Mouse (Mus musculus) heart, embryonic 13.5 days (tissue): ENCODE measurements around the gene Iqce. TPM values are rescaled to one million over a fixed set of nuclear protein-coding genes. Genes with fewer than 3 reads are reported as not detected.

Experiments used
- ATAC-seq: fragments of 200-750 bp; cut with Nextera tagmentation; 2 replicates; pipeline ENCODE4 v1.8.0; 2017; ENCODE audit warnings: moderate TSS enrichment; ENCODE audit not compliant: insufficient number of reproducible peaks, low FRiP score, low TSS enrichment; ENCODE audit errors: extremely low read depth
- H3K27ac ChIP-seq: fragments of 300-500 bp; sonication (generic); replicated peaks from 2 replicates; pipeline ENCODE4 v1.5.1; 2015; ENCODE audit warnings: moderate library complexity, mild to moderate bottlenecking, inconsistent platforms
- H3K27me3 ChIP-seq: fragments of 300-500 bp; sonication (generic); replicated peaks from 2 replicates; pipeline ENCODE4 v1.6.1; 2015; ENCODE audit warnings: mild to moderate bottlenecking, inconsistent platforms
- H3K36me3 ChIP-seq: fragments of 300-500 bp; sonication (generic); 2 replicates; pipeline ENCODE4 v1.6.1; 2015; ENCODE audit warnings: mild to moderate bottlenecking, inconsistent platforms
- H3K4me1 ChIP-seq: fragments of 300-500 bp; sonication (generic); 2 replicates; pipeline ENCODE4 v1.6.1; 2015; ENCODE audit warnings: inconsistent platforms
- H3K4me2 ChIP-seq: fragments of 300-500 bp; sonication (generic); 2 replicates; pipeline ENCODE4 v1.6.1; 2015; ENCODE audit warnings: inconsistent platforms, mild to moderate bottlenecking, moderate library complexity
- H3K4me3 ChIP-seq: fragments of 300-500 bp; sonication (generic); 2 replicates; pipeline ENCODE4 v1.5.1; 2015; ENCODE audit warnings: moderate library complexity, mild to moderate bottlenecking, inconsistent platforms
- H3K9ac ChIP-seq: fragments of 300-500 bp; sonication (generic); 2 replicates; pipeline ENCODE4 v1.6.1; 2015; ENCODE audit warnings: inconsistent platforms, mild to moderate bottlenecking, moderate library complexity
- H3K9me3 ChIP-seq: fragments of 300-500 bp; sonication (generic); 2 replicates; pipeline ENCODE4 v1.6.1; 2016; ENCODE audit warnings: inconsistent platforms
- WGBS: fragments of 180-500 bp; shearing (Covaris S2); methylation state at CpG from one replicate; pipeline ENCODE4 v1.1.7; 2015; ENCODE audit warnings: mixed read lengths; 5-methylcytosine and 5-hydroxymethylcytosine counted together
- polyA plus RNA-seq: library from polyadenylated mRNA; unstranded; fragments of >200 nt; fragmentation: Nextera tagmentation; extraction: Ambion mirVana; gene quantifications from 2 replicates; pipeline ENCODE4 v1.2.1, GENCODE M21; 2015

Gene Iqce
- polyA plus RNA-seq, 1 experiment from 2014 or later: 10.3 TPM

- Histone ChIP-seq H3K9ac (peak overlapping the region; percentile 95), H3K4me1 (peaks cover 84% of the 10 kb centered on the region), H3K4me3 (peak overlapping the region; percentile 75; the same call in 1 of the 2 replicates), H3K27me3 (no peaks in the 10 kb centered on the region), H3K27ac (peak overlapping the region; percentile 96; the same call in 1 of the 2 replicates), H3K4me2 (peak overlapping the region; percentile 87), H3K9me3 (no peaks in the 10 kb centered on the region), H3K36me3 (peaks cover 38% of the 10 kb centered on the region)
- ATAC-seq: no peak
- WGBS: 91% methylated on average over 6 of the region's 6 CpGs
Measured at GRCm38 (mm10) chr5:140646171-140646570, 56.0 kb downstream of the Iqce start.

DNA sequence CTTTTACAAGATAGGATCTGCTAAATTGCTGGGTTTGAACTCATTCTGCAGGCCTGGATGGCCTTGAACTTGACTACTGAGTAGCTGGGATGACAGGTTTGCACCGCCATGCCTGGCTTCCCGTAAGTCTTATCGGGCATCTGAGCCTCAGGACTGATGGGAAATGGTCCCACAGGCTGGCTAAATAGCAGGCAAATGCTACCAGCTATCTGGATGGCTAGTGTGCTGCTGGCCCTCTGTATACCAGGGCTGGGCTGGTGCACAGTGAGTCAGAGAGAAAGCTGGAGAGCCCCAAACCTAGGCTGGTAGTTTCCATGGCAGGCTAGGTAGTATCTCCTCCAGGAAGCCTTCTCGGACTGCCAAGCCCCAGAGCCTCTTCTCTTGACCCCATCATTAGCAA, 56.7 kb downstream of the Iqce start:
- 68% methylated on average over 4 of the region's 4 CpGs for WGBS
- Histone ChIP-seq H3K4me2 (peak overlapping the region; percentile 87), H3K9ac (peak overlapping the region; percentile 95), H3K4me1 (peaks cover 87% of the 10 kb centered on the region), H3K27me3 (no peaks in the 10 kb centered on the region), H3K27ac (peak overlapping the region; percentile 69), H3K4me3 (0 out of 2 replicates have a peak overlapping the region, but pooled peaks have one; percentile 5), H3K36me3 (peaks cover 38% of the 10 kb centered on the region), H3K9me3 (no peaks in the 10 kb centered on the region)
- ATAC-seq: no peak

- H3K4me2 ChIP-seq: peak overlapping the region; percentile 87
Measured at GRCm38 (mm10) chr5:140644702-140645201, 57.4 kb downstream of the Iqce start.

GRCm38 (mm10) chr5:140644263-140644662, 57.9 kb downstream of the Iqce start:
- H3K4me2 ChIP-seq: peak overlapping the region; percentile 87
- H3K27me3 ChIP-seq: no peaks in the 10 kb centered on the region
- peaks cover 48% of the 10 kb centered on the region for H3K36me3 ChIP-seq
- 81% methylated on average over 6 of the region's 6 CpGs for WGBS
- peak overlapping the region; percentile 69; the same call in 1 of the 2 replicates for H3K27ac ChIP-seq
- no peak for ATAC-seq
- no peaks in the 10 kb centered on the region for H3K9me3 ChIP-seq
- peaks cover 88% of the 10 kb centered on the region for H3K4me1 ChIP-seq
- H3K9ac ChIP-seq: no peak overlapping the region
- peak overlapping the region; percentile 5; the same call in 1 of the 2 replicates for H3K4me3 ChIP-seq

More at GRCm38 (mm10) chr5:140644702-140645201, 57.4 kb downstream of the Iqce start:
- H3K9ac ChIP-seq: no peak overlapping the region; the same call in 1 of the 2 replicates
- no peaks in the 10 kb centered on the region for H3K27me3 ChIP-seq
- peaks cover 89% of the 10 kb centered on the region for H3K4me1 ChIP-seq
- peak overlapping the region; percentile 5; the same call in 1 of the 2 replicates for H3K4me3 ChIP-seq
- ATAC-seq: no peak
- peak overlapping the region; percentile 69 for H3K27ac ChIP-seq
- H3K9me3 ChIP-seq: no peaks in the 10 kb centered on the region
- H3K36me3 ChIP-seq: peaks cover 43% of the 10 kb centered on the region
- WGBS: 52% methylated on average over 15 of the region's 15 CpGs

DNA sequence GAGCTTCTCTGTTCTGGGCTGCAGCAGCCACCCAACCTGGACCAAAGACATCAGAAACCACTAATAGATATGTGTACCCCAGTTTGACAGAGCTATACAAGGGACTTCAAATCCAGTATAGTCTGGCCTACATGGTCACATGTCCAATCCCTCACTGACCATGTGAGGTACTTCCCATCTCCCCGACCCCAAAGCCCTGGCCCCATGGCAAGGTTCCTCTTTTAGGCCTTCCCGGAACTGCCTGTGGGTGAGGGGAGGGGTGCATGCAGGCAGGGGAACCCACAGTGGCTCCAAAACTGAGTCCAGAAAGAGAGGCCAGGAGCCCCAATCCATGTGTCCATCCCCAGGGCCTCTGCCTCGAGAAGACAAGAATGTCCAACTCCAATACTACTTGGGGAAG, 60.1 kb downstream of the Iqce start:
- Histone ChIP-seq H3K27ac (peak overlapping the region; percentile 80), H3K27me3 (no peaks in the 10 kb centered on the region), H3K9me3 (no peaks in the 10 kb centered on the region), H3K4me1 (peaks cover 88% of the 10 kb centered on the region), H3K4me3 (no peak overlapping the region), H3K4me2 (peak overlapping the region; percentile 41), H3K9ac (peak overlapping the region; percentile 50), H3K36me3 (peaks cover 67% of the 10 kb centered on the region)
- WGBS: 67% methylated on average over 3 of the region's 3 CpGs
- no peak for ATAC-seq

DNA sequence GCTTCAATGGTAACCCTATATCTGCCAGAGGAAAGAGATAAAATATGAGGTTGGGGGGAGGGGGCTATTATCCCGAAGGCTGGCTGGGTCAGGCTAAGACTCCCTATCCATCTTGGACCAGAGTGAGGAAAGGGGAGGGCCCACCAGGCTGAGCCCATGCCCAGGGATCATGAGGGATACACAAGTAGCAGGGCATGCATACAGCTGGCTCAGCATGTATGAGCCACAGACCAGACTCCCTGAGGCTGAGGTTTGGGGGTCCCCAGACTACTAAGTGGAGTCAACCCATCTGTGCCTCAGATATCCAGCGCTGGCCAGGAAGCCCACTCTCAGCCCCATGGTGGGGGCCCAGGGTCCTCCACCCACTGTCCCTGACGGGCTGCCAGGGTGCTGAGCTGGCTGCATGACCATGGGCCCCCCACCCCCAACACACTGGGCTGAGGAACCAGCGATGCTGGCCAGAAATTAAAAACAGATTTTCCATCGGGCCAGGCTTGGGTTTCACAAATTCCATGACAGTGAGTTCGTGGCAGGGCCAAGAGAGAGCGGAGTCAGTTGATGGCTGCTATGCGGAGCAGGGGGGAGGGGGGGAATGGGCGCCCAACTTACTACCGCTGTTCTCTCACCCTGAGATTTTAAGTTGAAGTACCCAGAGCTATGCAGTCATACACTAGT, 60.8 kb downstream of the Iqce start:
- H3K9ac ChIP-seq: peak overlapping the region; percentile 50
- 0 out of 2 replicates have a peak, but pooled peaks have one; percentile 12 for ATAC-seq
- H3K9me3 ChIP-seq: no peaks in the 10 kb centered on the region
- WGBS: 48% methylated on average over 10 of the region's 10 CpGs
- H3K27me3 ChIP-seq: no peaks in the 10 kb centered on the region
- H3K4me2 ChIP-seq: peak overlapping the region; percentile 41
- peaks cover 83% of the 10 kb centered on the region for H3K4me1 ChIP-seq
- peak overlapping the region; percentile 80 for H3K27ac ChIP-seq
- no peak overlapping the region for H3K4me3 ChIP-seq
- peaks cover 68% of the 10 kb centered on the region for H3K36me3 ChIP-seq

DNA sequence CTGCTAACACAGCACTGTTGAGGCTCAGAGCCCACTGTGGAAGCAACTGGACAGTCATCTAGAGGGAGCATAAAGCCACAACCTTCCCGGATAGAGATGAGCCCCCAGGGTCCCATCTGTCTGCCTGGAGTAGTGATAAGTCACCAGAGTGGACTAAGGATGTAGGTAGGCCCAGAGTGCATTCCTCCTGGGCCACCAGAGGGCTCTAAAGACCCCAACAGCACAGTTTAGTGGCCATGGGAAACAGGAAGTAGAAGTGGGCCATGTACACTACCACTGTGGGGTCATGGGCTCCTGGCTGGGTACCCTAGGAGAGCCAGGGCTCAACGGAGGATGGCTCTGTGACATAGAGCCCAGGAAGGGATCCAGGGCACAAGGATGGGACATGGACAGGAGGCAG, 61.4 kb downstream of the Iqce start:
- Histone ChIP-seq H3K9me3 (no peaks in the 10 kb centered on the region), H3K4me3 (no peak overlapping the region), H3K27ac (peak overlapping the region; percentile 80), H3K36me3 (peaks cover 69% of the 10 kb centered on the region), H3K4me1 (peaks cover 77% of the 10 kb centered on the region), H3K4me2 (no peak overlapping the region), H3K9ac (0 out of 2 replicates have a peak overlapping the region, but pooled peaks have one; percentile 50), H3K27me3 (no peaks in the 10 kb centered on the region)
- no peak for ATAC-seq
- 76% methylated on average over 2 of the region's 2 CpGs for WGBS

GRCm38 (mm10) chr5:140639871-140640270, 62.3 kb downstream of the Iqce start:
- peaks cover 68% of the 10 kb centered on the region for H3K4me1 ChIP-seq
- H3K36me3 ChIP-seq: peaks cover 70% of the 10 kb centered on the region
- WGBS: 77% methylated on average over 14 of the region's 14 CpGs

GRCm38 (mm10) chr5:140639312-140639711, 62.9 kb downstream of the Iqce start:
- H3K9ac ChIP-seq: no peak overlapping the region
- no peak overlapping the region for H3K27ac ChIP-seq
- H3K4me2 ChIP-seq: no peak overlapping the region
- no peak for ATAC-seq
- no peaks in the 10 kb centered on the region for H3K27me3 ChIP-seq
- no peaks in the 10 kb centered on the region for H3K9me3 ChIP-seq
- no peak overlapping the region for H3K4me3 ChIP-seq
- peaks cover 62% of the 10 kb centered on the region for H3K4me1 ChIP-seq
- peaks cover 70% of the 10 kb centered on the region for H3K36me3 ChIP-seq
- WGBS: 85% methylated on average over 4 of the region's 4 CpGs

More at GRCm38 (mm10) chr5:140639871-140640270, 62.3 kb downstream of the Iqce start:
- Histone ChIP-seq H3K27me3 (no peaks in the 10 kb centered on the region), H3K9me3 (no peaks in the 10 kb centered on the region), H3K27ac (no peak overlapping the region), H3K4me2 (no peak overlapping the region), H3K4me3 (no peak overlapping the region), H3K9ac (peak overlapping the region; percentile 56)
- ATAC-seq: no peak

DNA sequence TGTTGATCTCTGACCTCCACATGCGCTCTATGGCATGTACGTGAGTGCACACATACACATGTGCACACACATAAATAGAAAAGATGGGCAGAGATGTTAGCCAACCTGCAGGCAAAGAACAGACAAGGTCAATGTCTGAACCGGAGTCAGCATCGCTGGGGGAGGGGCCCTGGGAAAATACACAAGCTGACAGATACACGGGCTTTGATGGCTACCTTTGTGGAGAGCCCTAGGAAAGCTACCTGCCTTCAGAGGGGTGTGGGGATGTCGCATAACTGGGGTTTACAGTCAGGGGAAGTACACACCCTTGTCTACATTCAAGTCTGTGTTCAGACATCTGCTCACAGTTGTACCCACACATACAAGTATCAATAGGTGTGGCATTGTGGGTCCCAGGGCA, 63.7 kb downstream of the Iqce start:
- Histone ChIP-seq H3K4me3 (no peak overlapping the region), H3K27me3 (no peaks in the 10 kb centered on the region), H3K9ac (no peak overlapping the region), H3K9me3 (no peaks in the 10 kb centered on the region), H3K27ac (no peak overlapping the region), H3K4me1 (peaks cover 54% of the 10 kb centered on the region), H3K4me2 (no peak overlapping the region), H3K36me3 (peaks cover 70% of the 10 kb centered on the region)
- 86% methylated on average over 6 of the region's 6 CpGs for WGBS
- ATAC-seq: no peak

DNA sequence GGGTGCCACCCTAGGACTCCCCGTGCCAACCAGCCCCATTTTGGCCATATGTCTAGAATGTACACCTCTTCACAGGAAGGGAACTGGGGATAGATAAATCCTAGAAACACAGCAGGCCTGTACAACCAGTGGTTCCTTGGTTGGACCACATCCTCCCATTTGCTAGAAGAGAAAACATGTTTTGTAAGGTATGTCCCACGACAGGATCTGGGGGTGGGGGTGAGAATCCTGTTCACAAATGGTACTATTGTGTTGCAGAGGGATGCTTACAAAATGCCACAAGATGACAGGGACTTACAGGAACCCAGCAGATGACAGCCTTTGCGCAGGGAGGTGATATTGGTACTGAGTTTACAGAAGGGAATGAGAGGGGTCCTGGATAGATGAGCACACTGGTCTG, 64.2 kb downstream of the Iqce start:
- 76% methylated on average over 3 of the region's 3 CpGs for WGBS
- H3K36me3 ChIP-seq: peaks cover 70% of the 10 kb centered on the region

More for the DNA sequence above, 64.2 kb downstream of the Iqce start:
- ATAC-seq: no peak
- no peaks in the 10 kb centered on the region for H3K27me3 ChIP-seq
- no peak overlapping the region for H3K4me3 ChIP-seq
- H3K4me2 ChIP-seq: no peak overlapping the region
- peaks cover 49% of the 10 kb centered on the region for H3K4me1 ChIP-seq
- no peak overlapping the region for H3K27ac ChIP-seq
- no peaks in the 10 kb centered on the region for H3K9me3 ChIP-seq
- H3K9ac ChIP-seq: no peak overlapping the region
